Mouse (Mus musculus): ENCODE data around the gene Hdac11.
A peak's percentile ranks its signal among the peaks of the same experiment; 100 is the strongest.
"Not testable (repeated sequence)": the region's sequence is repeated elsewhere in the genome, so short reads cannot be mapped to it uniquely, and the experiment has no call there.

Gene Hdac11

GRCm38 (mm10) chr6:91205791-91206190 lies 49.3 kb downstream of the Hdac11 start:
- no peak for DNase-seq

- no peak for DNase-seq
These were observed 51.0 kb downstream of the Hdac11 start for GRCm38 (mm10) chr6:91207491-91207890.

- peak in 1 of 2 experiments; percentile 29 for DNase-seq
These were observed 53.3 kb downstream of the Hdac11 start for GRCm38 (mm10) chr6:91209780-91210179.

GRCm38 (mm10) chr6:91210852-91211251 lies 54.4 kb downstream of the Hdac11 start:
- no peak for DNase-seq

- DNase-seq: not testable (repeated sequence)
These were observed 55.7 kb downstream of the Hdac11 start, which contains the start of gene Fbln2 for GRCm38 (mm10) chr6:91212155-91212554. Gene Fbln2, plus strand, starts transcription at chr6:91212455.

GRCm38 (mm10) chr6:91212571-91212970 lies 56.1 kb downstream of the Hdac11 start:
- DNase-seq: peak; percentile 72 to 78

- DNase-seq: no peak
These were observed 57.1 kb downstream of the Hdac11 start for GRCm38 (mm10) chr6:91213287-91214218.

GRCm38 (mm10) chr6:91215454-91215853 lies 59.0 kb downstream of the Hdac11 start:
- no peak for DNase-seq

- DNase-seq: no peak
These were observed 62.0 kb downstream of the Hdac11 start for GRCm38 (mm10) chr6:91218445-91218844.

GRCm38 (mm10) chr6:91218871-91219270 lies 62.4 kb downstream of the Hdac11 start:
- DNase-seq: no peak

- no peak for DNase-seq
These were observed 63.6 kb downstream of the Hdac11 start for GRCm38 (mm10) chr6:91220062-91220461.

GRCm38 (mm10) chr6:91221094-91221493 lies 64.6 kb downstream of the Hdac11 start:
- peak; percentile 80 to 81 for DNase-seq

GRCm38 (mm10) chr6:91222694-91223346 lies 66.4 kb downstream of the Hdac11 start:
- DNase-seq: no peak

Data from kidney, postnatal 4 days (tissue).